Mouse (Mus musculus): Measurements from ENCODE around the gene Fibcd1. TPM values are rescaled to one million over a fixed set of nuclear protein-coding genes. Genes with fewer than 3 reads are reported as not detected.

The Fibcd1 gene
- polyA plus RNA-seq, 1 experiment = 1.5 TPM

- WGBS = 42% methylated on average over 8 of the region's 8 CpGs
Observed at GRCm38 (mm10) chr2:31791260-31791659, 54.5 kb downstream of the Fibcd1 start.

GRCm38 (mm10) chr2:31790728-31791251 lies 55.0 kb downstream of the Fibcd1 start:
- Histone ChIP-seq H3K4me1 (ENCODE audit: control insufficient read depth, insufficient read depth, low read length) (peaks cover 7% of the 10 kb centered on the region), H3K27me3 (ENCODE audit: control insufficient read depth, insufficient read depth, low read length) (no peaks in the 10 kb centered on the region), H3K4me3 (replicated peaks; ENCODE audit: insufficient read depth, low read depth, low read length) (no peak overlapping the region), H3K27ac (ENCODE audit: insufficient read depth, low read length) (no peak overlapping the region)
- WGBS = 78% methylated on average over 13 of the region's 13 CpGs
- TF ChIP-seq CTCF (IDR thresholded peaks at IDR 0.05; ENCODE audit: borderline replicate concordance, insufficient read depth, low read depth, low read length) (no peak), POLR2A (IDR thresholded peaks at IDR 0.05; ENCODE audit: borderline replicate concordance, insufficient read depth, low read length) (no peak)
- DNase-seq = no peak

More at GRCm38 (mm10) chr2:31791260-31791659, 54.5 kb downstream of the Fibcd1 start:
- TF ChIP-seq POLR2A (IDR thresholded peaks at IDR 0.05; ENCODE audit: borderline replicate concordance, insufficient read depth, low read length) = no peak
- H3K27me3 ChIP-seq (ENCODE audit: control insufficient read depth, insufficient read depth, low read length) = no peaks in the 10 kb centered on the region
- H3K4me1 ChIP-seq (ENCODE audit: control insufficient read depth, insufficient read depth, low read length) = peaks cover 7% of the 10 kb centered on the region
- DNase-seq = no peak
- no peak overlapping the region for H3K4me3 ChIP-seq (replicated peaks; ENCODE audit: insufficient read depth, low read depth, low read length)
- H3K27ac ChIP-seq (ENCODE audit: insufficient read depth, low read length) = no peak overlapping the region

- Histone ChIP-seq H3K4me3 (replicated peaks; ENCODE audit: insufficient read depth, low read depth, low read length) (no peak overlapping the region), H3K4me1 (ENCODE audit: control insufficient read depth, insufficient read depth, low read length) (peaks cover 7% of the 10 kb centered on the region), H3K27me3 (ENCODE audit: control insufficient read depth, insufficient read depth, low read length) (no peaks in the 10 kb centered on the region), H3K27ac (ENCODE audit: insufficient read depth, low read length) (no peak overlapping the region)
- TF ChIP-seq POLR2A (IDR thresholded peaks at IDR 0.05; ENCODE audit: borderline replicate concordance, insufficient read depth, low read length) = no peak
- WGBS = 34% methylated on average over 2 of the region's 2 CpGs
- DNase-seq = no peak
Observed at GRCm38 (mm10) chr2:31789215-31789614, 56.6 kb downstream of the Fibcd1 start.

GRCm38 (mm10) chr2:31788227-31788626 lies 57.6 kb downstream of the Fibcd1 start:
- 78% methylated on average over 3 of the region's 3 CpGs for WGBS
- no peak overlapping the region for H3K27ac ChIP-seq (ENCODE audit: insufficient read depth, low read length)
- no peak for TF ChIP-seq POLR2A (IDR thresholded peaks at IDR 0.05; ENCODE audit: borderline replicate concordance, insufficient read depth, low read length)
- TF ChIP-seq CTCF (IDR thresholded peaks at IDR 0.05; ENCODE audit: borderline replicate concordance, insufficient read depth, low read depth, low read length) = no peak
- H3K4me3 ChIP-seq (replicated peaks; ENCODE audit: insufficient read depth, low read depth, low read length) = no peak overlapping the region
- no peaks in the 10 kb centered on the region for H3K27me3 ChIP-seq (ENCODE audit: control insufficient read depth, insufficient read depth, low read length)
- no peak for DNase-seq
- H3K4me1 ChIP-seq (ENCODE audit: control insufficient read depth, insufficient read depth, low read length) = peaks cover 7% of the 10 kb centered on the region

GRCm38 (mm10) chr2:31787029-31787428 lies 58.8 kb downstream of the Fibcd1 start:
- no peak overlapping the region for H3K4me3 ChIP-seq (replicated peaks; ENCODE audit: insufficient read depth, low read depth, low read length)
- peaks cover 7% of the 10 kb centered on the region for H3K4me1 ChIP-seq (ENCODE audit: control insufficient read depth, insufficient read depth, low read length)
- peak; percentile 73 to 82 for DNase-seq
- WGBS = 16% methylated on average over 7 of the region's 7 CpGs
- H3K27ac ChIP-seq (ENCODE audit: insufficient read depth, low read length) = no peak overlapping the region
- TF ChIP-seq POLR2A (IDR thresholded peaks at IDR 0.05; ENCODE audit: borderline replicate concordance, insufficient read depth, low read length) = no peak
- TF ChIP-seq CTCF (IDR thresholded peaks at IDR 0.05; ENCODE audit: borderline replicate concordance, insufficient read depth, low read depth, low read length) = peak; percentile 90
- H3K27me3 ChIP-seq (ENCODE audit: control insufficient read depth, insufficient read depth, low read length) = no peaks in the 10 kb centered on the region

- 26% methylated on average over 9 of the region's 9 CpGs for WGBS
- Histone ChIP-seq H3K27me3 (ENCODE audit: control insufficient read depth, insufficient read depth, low read length) (no peaks in the 10 kb centered on the region), H3K27ac (ENCODE audit: insufficient read depth, low read length) (no peak overlapping the region), H3K4me3 (replicated peaks; ENCODE audit: insufficient read depth, low read depth, low read length) (no peak overlapping the region), H3K4me1 (ENCODE audit: control insufficient read depth, insufficient read depth, low read length) (peaks cover 7% of the 10 kb centered on the region)
- DNase-seq = peak; percentile 76
- TF ChIP-seq CTCF (IDR thresholded peaks at IDR 0.05; ENCODE audit: borderline replicate concordance, insufficient read depth, low read depth, low read length) (peak; percentile 95), POLR2A (IDR thresholded peaks at IDR 0.05; ENCODE audit: borderline replicate concordance, insufficient read depth, low read length) (no peak)
Observed at GRCm38 (mm10) chr2:31785074-31785473, 60.7 kb downstream of the Fibcd1 start.

DNA sequence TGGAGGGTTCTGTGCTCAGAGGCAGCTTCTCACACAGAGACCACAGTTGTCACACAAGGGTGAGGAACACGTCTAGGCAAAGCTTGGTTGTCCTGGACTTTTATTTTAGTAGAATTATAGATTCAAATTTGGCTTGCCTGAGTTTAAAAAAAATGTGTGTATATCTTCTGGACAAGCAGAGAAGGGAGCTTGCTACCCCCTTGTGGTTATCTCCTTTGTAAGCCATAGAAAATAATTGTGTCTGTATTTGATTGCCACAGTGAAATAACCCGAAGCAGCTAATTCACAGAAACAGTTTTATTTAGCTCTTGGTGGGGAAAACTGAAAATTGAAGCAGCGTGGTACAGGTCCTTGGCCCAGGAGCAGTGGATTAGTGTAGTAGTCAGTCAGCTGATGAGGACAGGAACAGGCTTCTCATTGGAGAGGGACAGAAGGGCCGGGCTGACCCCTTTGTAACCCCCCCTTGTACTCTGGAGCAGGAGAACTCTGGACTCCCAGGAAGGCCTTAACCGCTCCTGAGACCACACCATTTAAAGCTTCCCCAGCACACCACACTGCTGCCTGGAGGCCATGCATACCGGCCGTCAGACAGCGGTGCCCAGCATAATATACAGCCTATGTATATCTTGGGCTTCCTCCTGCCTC lies 62.7 kb downstream of the Fibcd1 start:
- 80% methylated on average over 8 of the region's 8 CpGs for WGBS
- Histone ChIP-seq H3K27ac (ENCODE audit: insufficient read depth, low read length) (no peak overlapping the region), H3K27me3 (ENCODE audit: control insufficient read depth, insufficient read depth, low read length) (no peaks in the 10 kb centered on the region), H3K4me1 (ENCODE audit: control insufficient read depth, insufficient read depth, low read length) (peaks cover 2% of the 10 kb centered on the region), H3K4me3 (replicated peaks; ENCODE audit: insufficient read depth, low read depth, low read length) (no peak overlapping the region)
- TF ChIP-seq CTCF (IDR thresholded peaks at IDR 0.05; ENCODE audit: borderline replicate concordance, insufficient read depth, low read depth, low read length) = no peak
- TF ChIP-seq POLR2A (IDR thresholded peaks at IDR 0.05; ENCODE audit: borderline replicate concordance, insufficient read depth, low read length) = no peak
- DNase-seq = no peak

DNA sequence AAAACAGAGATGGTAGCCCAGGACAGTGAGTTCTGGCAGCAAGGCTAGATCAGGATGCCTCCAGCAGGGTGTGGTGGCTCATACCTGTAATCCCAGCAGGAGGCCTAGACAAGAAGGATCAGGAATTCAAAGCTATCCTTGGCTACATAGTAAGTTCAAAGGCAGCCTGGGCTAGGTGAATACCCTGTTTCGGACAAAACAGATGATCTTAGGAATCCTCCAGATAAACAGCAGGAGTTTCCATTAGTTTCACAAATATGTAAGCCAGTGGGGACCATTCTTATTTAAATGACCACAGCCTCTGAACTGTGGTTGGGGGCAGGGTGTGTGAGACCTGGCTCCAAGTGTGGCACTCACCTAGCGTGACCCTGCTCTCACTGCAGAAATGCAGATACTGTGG lies 66.5 kb downstream of the Fibcd1 start:
- WGBS = 88% methylated on average over 2 of the region's 2 CpGs
- no peak for DNase-seq
- Histone ChIP-seq H3K27me3 (ENCODE audit: control insufficient read depth, insufficient read depth, low read length) (no peaks in the 10 kb centered on the region), H3K27ac (ENCODE audit: insufficient read depth, low read length) (no peak overlapping the region), H3K4me3 (replicated peaks; ENCODE audit: insufficient read depth, low read depth, low read length) (no peak overlapping the region), H3K4me1 (ENCODE audit: control insufficient read depth, insufficient read depth, low read length) (no peaks in the 10 kb centered on the region)
- no peak for TF ChIP-seq POLR2A (IDR thresholded peaks at IDR 0.05; ENCODE audit: borderline replicate concordance, insufficient read depth, low read length)
- TF ChIP-seq CTCF (IDR thresholded peaks at IDR 0.05; ENCODE audit: borderline replicate concordance, insufficient read depth, low read depth, low read length) = no peak

Measured in cerebellum, adult 2 months (tissue).